ENCODE assay signal across 9 mouse cellular contexts in the genomic region with DNA sequence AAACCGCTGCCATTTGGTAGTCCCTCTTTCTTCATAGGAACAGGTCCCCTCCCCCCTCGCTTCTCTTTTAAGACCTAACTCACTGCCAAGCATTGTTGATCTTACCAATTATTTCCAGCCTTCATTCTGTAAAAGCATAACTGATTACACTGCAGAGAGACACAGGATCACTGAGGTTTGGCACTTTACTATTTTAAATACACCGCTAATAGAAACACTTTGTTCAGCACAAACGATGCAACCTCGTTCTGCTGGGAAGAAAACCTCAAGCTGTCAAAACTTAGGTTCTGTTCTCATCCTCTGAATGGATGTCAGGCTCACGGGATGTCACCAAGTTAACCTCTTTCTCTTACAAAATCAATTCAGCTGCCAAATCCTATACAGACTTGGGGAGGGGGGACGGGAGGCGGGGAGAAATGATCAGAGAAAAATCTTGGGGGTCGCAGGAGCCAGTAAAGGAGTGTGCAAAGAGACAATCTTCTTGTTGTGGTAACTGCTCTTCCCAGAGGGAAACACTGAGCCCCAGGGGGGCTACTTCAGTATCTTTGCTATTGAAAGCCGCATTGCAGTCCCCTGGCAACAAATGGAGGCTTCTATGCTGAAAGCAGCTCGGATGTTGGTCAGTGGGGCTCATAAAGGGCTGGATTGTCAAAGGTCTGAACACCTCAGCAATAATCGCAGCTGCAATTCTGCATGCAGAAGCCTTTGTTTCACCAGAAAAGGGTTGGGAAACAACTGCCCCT. TPM values are rescaled to one million over a fixed set of nuclear protein-coding genes. Genes with fewer than 3 reads are reported as not detected.
DNase-seq lines count a peak whose midpoint lies in the region; ATAC-seq lines count a peak whose summit lies in the region.
"Had no signal": no experiment of that assay in that cellular context is flagged by ENCODE, and none has a peak within 500 bp of the region (broad histone marks: within the 10 kb centered on the region; RNA-seq: fewer than 3 reads in every experiment).

No protein-coding gene starts in this region.

- peak overlapping the region; percentile 42; the same call in 1 of the 2 replicates for H3K27ac ChIP-seq in heart, embryonic 10.5 days
- peak overlapping the region; percentile 68 for H3K27ac ChIP-seq in forebrain, embryonic 11.5 days (ENCODE audit: low read depth, low read length)

- H3K4me3 ChIP-seq in heart, embryonic 10.5 days: peak overlapping the region; percentile 51
- H3K4me3 ChIP-seq in forebrain, embryonic 11.5 days (ENCODE audit: low read depth, low read length): peak overlapping the region; percentile 22

- H3K36me3 ChIP-seq in heart, embryonic 10.5 days: no peaks in the 10 kb centered on the region
- H3K36me3 ChIP-seq in forebrain, embryonic 11.5 days (ENCODE audit: control insufficient read depth, insufficient read depth, low read length): no peaks in the 10 kb centered on the region
- H3K36me3 ChIP-seq: G1E had no signal

- no peaks in the 10 kb centered on the region for H3K27me3 ChIP-seq in heart, embryonic 10.5 days (ENCODE audit: insufficient read depth, poor library complexity, severe bottlenecking)
- H3K27me3 ChIP-seq in forebrain, embryonic 11.5 days (ENCODE audit: control insufficient read depth, insufficient read depth, low read length): no peaks in the 10 kb centered on the region

- peak overlapping the region; percentile 44; the same call in 1 of the 2 replicates for H3K9ac ChIP-seq in forebrain, embryonic 11.5 days (ENCODE audit: low read length)

- WGBS in heart, embryonic 10.5 days: 10% methylated on average over 12 of the region's 12 CpGs
- whole genome bisulfite sequencing in forebrain, embryonic 11.5 days: 2% methylated on average over 12 of the region's 12 CpGs

- H3K4me2 ChIP-seq in forebrain, embryonic 11.5 days (ENCODE audit: low read depth, low read length, severe bottlenecking): peak overlapping the region; percentile 57

- DNase-seq in heart, embryonic 10.5 days (ENCODE audit: low spot score): no peak
- DNase-seq in heart, adult 18-20 months: no peak
- DNase-seq in Muller cell, postnatal 12 days (ENCODE audit: inconsistent ontology term): peak; percentile 45
- DNase-seq in forebrain, embryonic 11.5 days (ENCODE audit: low spot score): peak; percentile 70
- DNase-seq in mesoderm, embryonic 11.5 days (ENCODE audit: low read depth, low spot score): peak; percentile 82
- no peak for DNase-seq in urinary bladder, adult 2 months (ENCODE audit: low spot score)
- no peak for DNase-seq in gastrocnemius, postnatal 14 days
- DNase-seq in ovary, postnatal 10 days (ENCODE audit: low spot score): no peak

- peak; percentile 92 for ATAC-seq in forebrain, embryonic 11.5 days (replicated peaks; ENCODE audit: low FRiP score)

- H3K9me3 ChIP-seq in heart, embryonic 10.5 days: no peaks in the 10 kb centered on the region
- no peaks in the 10 kb centered on the region for H3K9me3 ChIP-seq in forebrain, embryonic 11.5 days (ENCODE audit: control insufficient read depth, low read length)
- H3K9me3 ChIP-seq: G1E had no signal

- intact Hi-C loops in gastrocnemius, postnatal 14 days (cut with DNase I; ENCODE audit: low total_unique reads): no loop called here

- no peaks in the 10 kb centered on the region for H3K4me1 ChIP-seq in heart, embryonic 10.5 days
- H3K4me1 ChIP-seq in forebrain, embryonic 11.5 days (replicated peaks; ENCODE audit: control insufficient read depth, insufficient read depth, low read length): no peaks in the 10 kb centered on the region

RNA-seq across cellular contexts. Expression of a gene that starts 30.9 kb away (rescaled TPM):
- polyA plus RNA-seq in heart, embryonic 10.5 days (2016; fragmentation: Nextera tagmentation; extraction: Ambion mirVana): 88.2 and 98.4 TPM in 2 replicates
- total RNA-seq in heart, adult 18-20 months (2021): 100 to 1,000 TPM; 115 to 116 TPM
- 138 and 160 TPM in 2 replicates for polyA plus RNA-seq in forebrain, embryonic 11.5 days (2014; fragmentation: Nextera tagmentation; extraction: Ambion mirVana)
- polyA plus RNA-seq in urinary bladder, adult 2 months (2012; rRNA removed): 150 and 167 TPM in 2 replicates
- total RNA-seq in gastrocnemius, postnatal 14 days (2021): 10 to 100 TPM; 61.3 to 67.9 TPM

Comparison
In these comparisons a context has a peak if more than half of its experiments do, and no peak if none do; other contexts are left out.
1. DNase-seq: peak in Muller cell, postnatal 12 days (single experiment), forebrain, embryonic 11.5 days (single experiment) and mesoderm, embryonic 11.5 days (single experiment); none in heart, embryonic 10.5 days (single experiment), heart, adult 18-20 months (0 of 2), urinary bladder, adult 2 months (single experiment), gastrocnemius, postnatal 14 days (single experiment) and ovary, postnatal 10 days (single experiment).